Mouse (Mus musculus): ENCODE measurements around the gene Palm2. TPM values are rescaled to one million over a fixed set of nuclear protein-coding genes. Genes with fewer than 3 reads are reported as not detected.

The Palm2 gene
- polyA plus RNA-seq, 1 experiment: not detected

- Histone ChIP-seq H3K36me3 (replicated peaks; ENCODE audit: low read length) (no peaks in the 10 kb centered on the region), H3K9me3 (no peaks in the 10 kb centered on the region), H3K4me3 (replicated peaks) (no peak overlapping the region), H3K4me1 (no peaks in the 10 kb centered on the region), H3K27me3 (replicated peaks) (peaks cover 2% of the 10 kb centered on the region)
- TF ChIP-seq FLI1 (IDR thresholded peaks at IDR 0.05; ENCODE audit: low read length): no peak
- TF ChIP-seq GATA1 (IDR thresholded peaks at IDR 0.05; ENCODE audit: borderline replicate concordance, low read length): no peak
These were observed 77.7 kb downstream of the Palm2 start for GRCm38 (mm10) chr4:57511734-57512133.

GRCm38 (mm10) chr4:57513241-57513933, 79.3 kb downstream of the Palm2 start:
- H3K27me3 ChIP-seq (replicated peaks): peaks cover 2% of the 10 kb centered on the region
- TF ChIP-seq FLI1 (IDR thresholded peaks at IDR 0.05; ENCODE audit: low read length) (no peak), GATA1 (IDR thresholded peaks at IDR 0.05; ENCODE audit: borderline replicate concordance, low read length) (no peak)
- H3K4me3 ChIP-seq (replicated peaks): no peak overlapping the region
- H3K4me1 ChIP-seq: no peaks in the 10 kb centered on the region
- H3K9me3 ChIP-seq: no peaks in the 10 kb centered on the region
- H3K36me3 ChIP-seq (replicated peaks; ENCODE audit: low read length): no peaks in the 10 kb centered on the region

GRCm38 (mm10) chr4:57514003-57514937, 80.2 kb downstream of the Palm2 start:
- no peaks in the 10 kb centered on the region for H3K9me3 ChIP-seq

GRCm38 (mm10) chr4:57515356-57515755, 81.3 kb downstream of the Palm2 start:
- Histone ChIP-seq H3K4me1 (no peaks in the 10 kb centered on the region), H3K4me3 (replicated peaks) (no peak overlapping the region), H3K27me3 (replicated peaks) (peaks cover 2% of the 10 kb centered on the region), H3K9me3 (no peaks in the 10 kb centered on the region), H3K36me3 (replicated peaks; ENCODE audit: low read length) (no peaks in the 10 kb centered on the region)
- TF ChIP-seq FLI1 (IDR thresholded peaks at IDR 0.05; ENCODE audit: low read length): no peak
- no peak for TF ChIP-seq GATA1 (IDR thresholded peaks at IDR 0.05; ENCODE audit: borderline replicate concordance, low read length)

More at GRCm38 (mm10) chr4:57514003-57514937, 80.2 kb downstream of the Palm2 start:
- no peak for TF ChIP-seq GATA1 (IDR thresholded peaks at IDR 0.05; ENCODE audit: borderline replicate concordance, low read length)
- H3K27me3 ChIP-seq (replicated peaks): peaks cover 2% of the 10 kb centered on the region
- no peaks in the 10 kb centered on the region for H3K36me3 ChIP-seq (replicated peaks; ENCODE audit: low read length)
- no peak overlapping the region for H3K4me3 ChIP-seq (replicated peaks)
- no peaks in the 10 kb centered on the region for H3K4me1 ChIP-seq

GRCm38 (mm10) chr4:57523456-57523855, 89.4 kb downstream of the Palm2 start:
- Histone ChIP-seq H3K27me3 (replicated peaks) (peaks cover 2% of the 10 kb centered on the region), H3K4me3 (replicated peaks) (no peak overlapping the region), H3K36me3 (replicated peaks; ENCODE audit: low read length) (no peaks in the 10 kb centered on the region), H3K9me3 (no peaks in the 10 kb centered on the region), H3K4me1 (peaks cover 5% of the 10 kb centered on the region; the same call in 1 of the 2 replicates)
- TF ChIP-seq FLI1 (IDR thresholded peaks at IDR 0.05; ENCODE audit: low read length): no peak
- no peak for TF ChIP-seq GATA1 (IDR thresholded peaks at IDR 0.05; ENCODE audit: borderline replicate concordance, low read length)

- Histone ChIP-seq H3K27me3 (replicated peaks) (peaks cover 2% of the 10 kb centered on the region), H3K36me3 (replicated peaks; ENCODE audit: low read length) (no peaks in the 10 kb centered on the region), H3K9me3 (no peaks in the 10 kb centered on the region), H3K4me3 (replicated peaks) (no peak overlapping the region), H3K4me1 (peaks cover 5% of the 10 kb centered on the region; the same call in 1 of the 2 replicates)
- TF ChIP-seq GATA1 (IDR thresholded peaks at IDR 0.05; ENCODE audit: borderline replicate concordance, low read length) (no peak), FLI1 (IDR thresholded peaks at IDR 0.05; ENCODE audit: low read length) (no peak)
These were observed 90.4 kb downstream of the Palm2 start for GRCm38 (mm10) chr4:57524461-57524860.

- peaks cover 2% of the 10 kb centered on the region for H3K27me3 ChIP-seq (replicated peaks)
- no peaks in the 10 kb centered on the region for H3K36me3 ChIP-seq (replicated peaks; ENCODE audit: low read length)
- H3K4me1 ChIP-seq: peaks cover 5% of the 10 kb centered on the region; the same call in 1 of the 2 replicates
- H3K9me3 ChIP-seq: no peaks in the 10 kb centered on the region
- TF ChIP-seq FLI1 (IDR thresholded peaks at IDR 0.05; ENCODE audit: low read length) (no peak), GATA1 (IDR thresholded peaks at IDR 0.05; ENCODE audit: borderline replicate concordance, low read length) (no peak)
- H3K4me3 ChIP-seq (replicated peaks): no peak overlapping the region
These were observed 91.4 kb downstream of the Palm2 start for GRCm38 (mm10) chr4:57525221-57526011.

GRCm38 (mm10) chr4:57528296-57528695, 94.2 kb downstream of the Palm2 start:
- TF ChIP-seq FLI1 (IDR thresholded peaks at IDR 0.05; ENCODE audit: low read length) (no peak), GATA1 (IDR thresholded peaks at IDR 0.05; ENCODE audit: borderline replicate concordance, low read length) (no peak)
- Histone ChIP-seq H3K4me1 (peaks cover 5% of the 10 kb centered on the region; the same call in 1 of the 2 replicates), H3K9me3 (no peaks in the 10 kb centered on the region), H3K4me3 (replicated peaks) (no peak overlapping the region), H3K27me3 (replicated peaks) (peaks cover 2% of the 10 kb centered on the region), H3K36me3 (replicated peaks; ENCODE audit: low read length) (no peaks in the 10 kb centered on the region)

- Histone ChIP-seq H3K4me3 (replicated peaks) (no peak overlapping the region), H3K36me3 (replicated peaks; ENCODE audit: low read length) (no peaks in the 10 kb centered on the region), H3K9me3 (no peaks in the 10 kb centered on the region), H3K4me1 (no peaks in the 10 kb centered on the region), H3K27me3 (replicated peaks) (no peaks in the 10 kb centered on the region)
- TF ChIP-seq FLI1 (IDR thresholded peaks at IDR 0.05; ENCODE audit: low read length): no peak
- no peak for TF ChIP-seq GATA1 (IDR thresholded peaks at IDR 0.05; ENCODE audit: borderline replicate concordance, low read length)
These were observed 99.6 kb downstream of the Palm2 start for GRCm38 (mm10) chr4:57533686-57534085.
